Mouse (Mus musculus) hindbrain, embryonic 12.5 days (tissue): ENCODE measurements around the gene Tut1. TPM values are rescaled to one million over a fixed set of nuclear protein-coding genes. Genes with fewer than 3 reads are reported as not detected.

Source experiments
- ATAC-seq: fragments of 200-750 bp; cut with Nextera tagmentation; 2 replicates; pipeline ENCODE4 v1.8.0; 2017; ENCODE audit warnings: moderate TSS enrichment; ENCODE audit not compliant: low FRiP score
- H3K27ac ChIP-seq: fragments of 300-500 bp; sonication (generic); 2 replicates; pipeline ENCODE4 v1.5.1; 2016; ENCODE audit warnings: mild to moderate bottlenecking
- H3K27me3 ChIP-seq: fragments of 300-500 bp; sonication (generic); 2 replicates; pipeline ENCODE4 v1.6.1; 2016; ENCODE audit warnings: mild to moderate bottlenecking
- H3K36me3 ChIP-seq: fragments of 300-500 bp; sonication (generic); 2 replicates; pipeline ENCODE4 v1.6.1; 2016; ENCODE audit warnings: mild to moderate bottlenecking
- H3K4me1 ChIP-seq: fragments of 300-500 bp; sonication (generic); 2 replicates; pipeline ENCODE4 v1.6.1; 2016
- H3K4me2 ChIP-seq: fragments of 300-500 bp; sonication (generic); replicated peaks from 2 replicates; pipeline ENCODE4 v1.6.1; 2016; ENCODE audit warnings: mild to moderate bottlenecking
- H3K4me3 ChIP-seq: fragments of 300-500 bp; sonication (generic); 2 replicates; pipeline ENCODE4 v1.5.1; 2016; ENCODE audit warnings: mild to moderate bottlenecking
- H3K9ac ChIP-seq: fragments of 300-500 bp; sonication (generic); 2 replicates; pipeline ENCODE4 v1.6.1; 2016; ENCODE audit warnings: mild to moderate bottlenecking, moderate library complexity
- H3K9me3 ChIP-seq: fragments of 300-500 bp; sonication (generic); replicated peaks from 2 replicates; pipeline ENCODE4 v1.6.1; 2016; ENCODE audit warnings: mild to moderate bottlenecking
- WGBS: fragments of 180-500 bp; shearing (Covaris S2); methylation state at CpG from one replicate; pipeline ENCODE4 v1.1.7; 2016; 5-methylcytosine and 5-hydroxymethylcytosine counted together
- polyA plus RNA-seq: library from polyadenylated mRNA; unstranded; fragments of >200 nt; fragmentation: Nextera tagmentation; extraction: Ambion mirVana; gene quantifications from 2 replicates; pipeline ENCODE4 v1.2.1, GENCODE M21; 2016

Gene Tut1
- polyA plus RNA-seq, 1 experiment from 2014 or later, result 32.3 TPM

- H3K9me3 ChIP-seq, result no peaks in the 10 kb centered on the region
- H3K4me1 ChIP-seq, result peaks cover 24% of the 10 kb centered on the region
- ATAC-seq, result no peak
- no peaks in the 10 kb centered on the region for H3K27me3 ChIP-seq
- WGBS, result 43% methylated on average over 5 of the region's 5 CpGs
- H3K27ac ChIP-seq, result no peak overlapping the region
- 0 out of 2 replicates have a peak overlapping the region, but pooled peaks have one; percentile 4 for H3K4me3 ChIP-seq
- peaks cover 55% of the 10 kb centered on the region for H3K36me3 ChIP-seq
- H3K4me2 ChIP-seq, result peak overlapping the region; percentile 35
- H3K9ac ChIP-seq, result no peak overlapping the region
These were observed 8.9 kb upstream of the Tut1 start for GRCm38 (mm10) chr19:8944750-8945149.

- ATAC-seq, result no peak
- Histone ChIP-seq H3K4me2 (peak overlapping the region; percentile 35), H3K9ac (peak overlapping the region; percentile 19; the same call in 1 of the 2 replicates), H3K4me1 (peaks cover 24% of the 10 kb centered on the region), H3K27ac (no peak overlapping the region), H3K36me3 (peaks cover 59% of the 10 kb centered on the region), H3K27me3 (no peaks in the 10 kb centered on the region), H3K9me3 (no peaks in the 10 kb centered on the region), H3K4me3 (0 out of 2 replicates have a peak overlapping the region, but pooled peaks have one; percentile 4)
- WGBS, result 85% methylated on average over 6 of the region's 6 CpGs
These were observed 8.4 kb upstream of the Tut1 start for GRCm38 (mm10) chr19:8945251-8945650.

GRCm38 (mm10) chr19:8946929-8947328 is 6.7 kb upstream of the Tut1 start:
- Histone ChIP-seq H3K9ac (no peak overlapping the region), H3K4me2 (no peak overlapping the region), H3K36me3 (peaks cover 76% of the 10 kb centered on the region), H3K9me3 (no peaks in the 10 kb centered on the region), H3K27ac (no peak overlapping the region), H3K4me1 (peaks cover 18% of the 10 kb centered on the region), H3K4me3 (no peak overlapping the region), H3K27me3 (no peaks in the 10 kb centered on the region)
- WGBS, result 98% methylated on average over 7 of the region's 7 CpGs
- no peak for ATAC-seq

GRCm38 (mm10) chr19:8950190-8950589 is 3.5 kb upstream of the Tut1 start:
- no peak overlapping the region for H3K4me3 ChIP-seq
- ATAC-seq, result no peak
- no peak overlapping the region for H3K9ac ChIP-seq
- H3K27me3 ChIP-seq, result no peaks in the 10 kb centered on the region
- no peaks in the 10 kb centered on the region for H3K9me3 ChIP-seq
- H3K4me1 ChIP-seq, result peaks cover 23% of the 10 kb centered on the region
- H3K27ac ChIP-seq, result no peak overlapping the region
- H3K4me2 ChIP-seq, result no peak overlapping the region
- 95% methylated on average over 5 of the region's 5 CpGs for WGBS
- peaks cover 72% of the 10 kb centered on the region for H3K36me3 ChIP-seq

GRCm38 (mm10) chr19:8952241-8952640 is 1.4 kb upstream of the Tut1 start:
- Histone ChIP-seq H3K4me3 (no peak overlapping the region), H3K36me3 (peaks cover 67% of the 10 kb centered on the region), H3K9ac (no peak overlapping the region), H3K27me3 (no peaks in the 10 kb centered on the region), H3K9me3 (no peaks in the 10 kb centered on the region), H3K27ac (peak overlapping the region; percentile 93), H3K4me2 (no peak overlapping the region), H3K4me1 (peaks cover 25% of the 10 kb centered on the region)
- no peak for ATAC-seq
- whole genome bisulfite sequencing, result 87% methylated on average over 9 of the region's 9 CpGs

- ATAC-seq, result no peak
- 10% methylated on average over 9 of the region's 9 CpGs for whole genome bisulfite sequencing
- H3K27me3 ChIP-seq, result no peaks in the 10 kb centered on the region
- peaks cover 60% of the 10 kb centered on the region for H3K36me3 ChIP-seq
- peak overlapping the region; percentile 96 for H3K4me2 ChIP-seq
- no peaks in the 10 kb centered on the region for H3K9me3 ChIP-seq
- peak overlapping the region; percentile 93; the same call in 1 of the 2 replicates for H3K27ac ChIP-seq
- H3K9ac ChIP-seq, result peak overlapping the region; percentile 72
- H3K4me1 ChIP-seq, result peaks cover 25% of the 10 kb centered on the region
- H3K4me3 ChIP-seq, result peak overlapping the region; percentile 76
These were observed 524 bp downstream of the Tut1 start for GRCm38 (mm10) chr19:8954171-8954570.

- WGBS, result 92% methylated on average over 2 of the region's 2 CpGs
- Histone ChIP-seq H3K27ac (no peak overlapping the region), H3K4me1 (peaks cover 14% of the 10 kb centered on the region), H3K4me2 (no peak overlapping the region), H3K9ac (no peak overlapping the region), H3K36me3 (peaks cover 80% of the 10 kb centered on the region), H3K9me3 (no peaks in the 10 kb centered on the region), H3K4me3 (no peak overlapping the region), H3K27me3 (no peaks in the 10 kb centered on the region)
- ATAC-seq, result no peak
These were observed 8.6 kb downstream of the Tut1 start for GRCm38 (mm10) chr19:8962256-8962655.

GRCm38 (mm10) chr19:8965075-8965474 is 11.4 kb downstream of the Tut1 start:
- WGBS, result 84% methylated on average over 11 of the region's 11 CpGs
- no peak for ATAC-seq
- Histone ChIP-seq H3K27ac (no peak overlapping the region; the same call in 1 of the 2 replicates), H3K9ac (peak overlapping the region; percentile 58; the same call in 1 of the 2 replicates), H3K36me3 (peaks cover 74% of the 10 kb centered on the region), H3K4me2 (no peak overlapping the region), H3K4me3 (no peak overlapping the region), H3K4me1 (peaks cover 27% of the 10 kb centered on the region), H3K27me3 (no peaks in the 10 kb centered on the region), H3K9me3 (no peaks in the 10 kb centered on the region)

- whole genome bisulfite sequencing, result 89% methylated on average over 8 of the region's 8 CpGs
- no peak for ATAC-seq
- Histone ChIP-seq H3K9ac (peak overlapping the region; percentile 58), H3K4me2 (peak overlapping the region; percentile 87), H3K27ac (peak overlapping the region; percentile 44), H3K27me3 (no peaks in the 10 kb centered on the region), H3K36me3 (peaks cover 74% of the 10 kb centered on the region), H3K4me1 (peaks cover 27% of the 10 kb centered on the region), H3K9me3 (no peaks in the 10 kb centered on the region), H3K4me3 (peak overlapping the region; percentile 66)
These were observed 12.1 kb downstream of the Tut1 start for GRCm38 (mm10) chr19:8965771-8966170.

GRCm38 (mm10) chr19:8966198-8966589 is 12.5 kb downstream of the Tut1 start:
- Histone ChIP-seq H3K4me1 (peaks cover 27% of the 10 kb centered on the region), H3K4me2 (peak overlapping the region; percentile 87), H3K4me3 (peak overlapping the region; percentile 66), H3K27ac (peak overlapping the region; percentile 86), H3K36me3 (peaks cover 74% of the 10 kb centered on the region), H3K9ac (peak overlapping the region; percentile 58), H3K9me3 (no peaks in the 10 kb centered on the region), H3K27me3 (no peaks in the 10 kb centered on the region)
- ATAC-seq, result no peak
- WGBS, result 39% methylated on average over 5 of the region's 5 CpGs

GRCm38 (mm10) chr19:8966590-8967372 is 13.1 kb downstream of the Tut1 start, which contains the start of gene Eef1g:
TSS of gene Eef1g (plus strand) at chr19:8967041.
- H3K27me3 ChIP-seq, result no peaks in the 10 kb centered on the region
- H3K36me3 ChIP-seq, result peaks cover 74% of the 10 kb centered on the region
- peaks cover 27% of the 10 kb centered on the region for H3K4me1 ChIP-seq
- ATAC-seq, result peak; percentile 99
- peak within 1 kb of the TSS; percentile 82 for H3K9ac ChIP-seq
- no peaks in the 10 kb centered on the region for H3K9me3 ChIP-seq
- WGBS, result 1% methylated on average over 52 of the region's 52 CpGs
- peak within 1 kb of the TSS; percentile 66 for H3K4me3 ChIP-seq
- H3K27ac ChIP-seq, result peak within 1 kb of the TSS; percentile 86
- peak within 1 kb of the TSS; percentile 87 for H3K4me2 ChIP-seq

- H3K27ac ChIP-seq, result peak overlapping the region; percentile 81
These were observed 13.7 kb downstream of the Tut1 start for GRCm38 (mm10) chr19:8967373-8967743.

More at GRCm38 (mm10) chr19:8967373-8967743, 13.7 kb downstream of the Tut1 start:
- Histone ChIP-seq H3K4me1 (peaks cover 27% of the 10 kb centered on the region), H3K4me2 (peak overlapping the region; percentile 87), H3K9me3 (no peaks in the 10 kb centered on the region), H3K4me3 (peak overlapping the region; percentile 66), H3K36me3 (peaks cover 74% of the 10 kb centered on the region), H3K27me3 (no peaks in the 10 kb centered on the region), H3K9ac (peak overlapping the region; percentile 82)
- peak; percentile 13 for ATAC-seq
- WGBS, result 0% methylated on average over 8 of the region's 8 CpGs
